Mouse (Mus musculus) olfactory bulb, adult 2 months (tissue): ENCODE data around the gene Tpcn2. TPM values are rescaled to one million over a fixed set of nuclear protein-coding genes. Genes with fewer than 3 reads are reported as not detected.

ENCODE experiments used
- H3K27ac ChIP-seq: fragments of 200-500 bp; 2 replicates; pipeline ENCODE4 v1.5.1; 2012; ENCODE audit warnings: low read depth, low read length; ENCODE audit not compliant: insufficient read depth
- H3K4me1 ChIP-seq: fragments of 200-500 bp; 2 replicates; pipeline ENCODE4 v1.6.1; 2012; ENCODE audit warnings: low read length; ENCODE audit not compliant: control insufficient read depth, insufficient read depth
- H3K4me3 ChIP-seq: fragments of 200-500 bp; 2 replicates; pipeline ENCODE4 v1.5.1; 2012; ENCODE audit warnings: mild to moderate bottlenecking, low read depth, low read length, moderate library complexity; ENCODE audit not compliant: insufficient read depth
- CTCF ChIP-seq: fragments of 200-500 bp; IDR thresholded peaks from 2 replicates; pipeline ENCODE4 v1.5.1; 2012; ENCODE audit warnings: low read depth, mild to moderate bottlenecking, low read length, moderate library complexity; ENCODE audit not compliant: insufficient read depth
- POLR2A ChIP-seq: fragments of 200-500 bp; IDR thresholded peaks from 2 replicates; pipeline ENCODE4 v1.6.1; 2012; ENCODE audit warnings: mild to moderate bottlenecking, low read depth, low read length, moderate library complexity; ENCODE audit not compliant: insufficient read depth
- WGBS: fragments of 180-500 bp; shearing (Covaris S2); methylation state at CpG from one replicate; pipeline ENCODE4 v1.1.7; 2018; 5-methylcytosine and 5-hydroxymethylcytosine counted together
- polyA plus RNA-seq: library from polyadenylated mRNA; stranded (reverse); fragments of >200 nt; gene quantifications from 2 replicates; pipeline ENCODE4 v1.2.4, GENCODE M21; 2012; ENCODE audit warnings: low replicate concordance; ENCODE audit not compliant: missing spikeins, insufficient read depth, insufficient read length

Tpcn2 gene
- polyA plus RNA-seq, 1 experiment: not detected

- WGBS: 87% methylated on average over 1 of the region's 1 CpGs
- H3K4me1 ChIP-seq: peaks cover 1% of the 10 kb centered on the region
- TF ChIP-seq CTCF (no peak), POLR2A (no peak)
- H3K27ac ChIP-seq: no peak overlapping the region
- no peak overlapping the region for H3K4me3 ChIP-seq
Observed at GRCm38 (mm10) chr7:145216591-145216990, 67.2 kb downstream of the Tpcn2 start.

DNA sequence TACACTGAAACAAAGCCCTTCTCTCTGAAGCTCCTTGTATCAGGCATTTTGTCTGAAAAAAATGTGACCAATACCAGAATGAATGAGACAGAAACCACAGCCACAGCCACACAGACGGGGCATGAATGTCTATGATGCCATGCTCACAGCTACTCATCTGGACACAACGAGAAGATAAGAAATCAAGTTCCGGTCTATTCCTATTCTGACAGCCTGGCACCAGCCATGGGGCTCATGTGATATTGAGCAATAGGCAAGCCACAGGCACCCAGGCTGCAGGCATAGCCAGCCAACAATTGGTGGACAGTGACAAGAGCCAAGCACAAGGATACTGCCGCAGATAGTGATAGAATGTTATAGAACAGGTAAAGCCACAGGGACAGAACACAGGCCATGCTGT is 68.3 kb downstream of the Tpcn2 start:
- TF ChIP-seq CTCF (no peak), POLR2A (no peak)
- no peak overlapping the region for H3K4me3 ChIP-seq
- WGBS: 88% methylated on average over 4 of the region's 4 CpGs
- peaks cover 4% of the 10 kb centered on the region for H3K4me1 ChIP-seq
- no peak overlapping the region for H3K27ac ChIP-seq

- H3K27ac ChIP-seq: no peak overlapping the region
- H3K4me3 ChIP-seq: no peak overlapping the region
- 48% methylated on average over 14 of the region's 14 CpGs for WGBS
- H3K4me1 ChIP-seq: peaks cover 4% of the 10 kb centered on the region
- no peak for TF ChIP-seq POLR2A
- TF ChIP-seq CTCF: no peak
Observed at GRCm38 (mm10) chr7:145211680-145212659, 71.8 kb downstream of the Tpcn2 start.

- Histone ChIP-seq H3K4me3 (no peak overlapping the region), H3K27ac (no peak overlapping the region), H3K4me1 (peaks cover 16% of the 10 kb centered on the region)
- 95% methylated on average over 4 of the region's 4 CpGs for WGBS
- TF ChIP-seq POLR2A (no peak), CTCF (no peak)
Observed at GRCm38 (mm10) chr7:145210477-145211070, 73.2 kb downstream of the Tpcn2 start.

DNA sequence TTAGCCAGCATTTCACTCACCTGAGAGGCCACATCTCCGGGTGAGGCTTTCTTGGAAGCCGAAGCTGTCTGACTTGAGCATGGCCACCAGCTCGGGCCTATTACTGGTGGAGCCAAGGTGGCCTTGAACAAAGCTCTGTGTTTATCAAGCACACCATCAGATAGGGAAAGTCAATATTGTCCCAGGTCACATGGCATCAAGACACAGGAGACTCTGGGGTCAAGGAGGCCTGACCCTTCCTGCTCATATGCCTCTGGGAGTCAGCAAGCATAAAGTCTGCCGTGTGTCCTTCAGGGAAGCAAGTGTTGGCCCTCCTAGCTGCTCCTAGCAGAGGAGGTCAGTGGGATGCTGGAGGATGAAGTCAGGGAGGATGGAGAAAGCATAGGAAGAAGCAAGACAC is 75.8 kb downstream of the Tpcn2 start, which contains the start of gene 1810010D01Rik:
1810010D01Rik (minus strand) TSS at position 114 of the 400 bp plus-strand sequence.
- 95% methylated on average over 4 of the region's 4 CpGs for WGBS
- Histone ChIP-seq H3K4me3 (no peak within 1 kb of the TSS), H3K4me1 (peaks cover 17% of the 10 kb centered on the region), H3K27ac (no peak within 1 kb of the TSS)
- TF ChIP-seq CTCF: no peak
- TF ChIP-seq POLR2A: no peak

- Histone ChIP-seq H3K4me1 (peaks cover 17% of the 10 kb centered on the region), H3K4me3 (no peak overlapping the region), H3K27ac (peak overlapping the region; percentile 10)
- no peak for TF ChIP-seq CTCF
- 78% methylated on average over 6 of the region's 6 CpGs for WGBS
Observed at GRCm38 (mm10) chr7:145206801-145207200, 77.0 kb downstream of the Tpcn2 start.

DNA sequence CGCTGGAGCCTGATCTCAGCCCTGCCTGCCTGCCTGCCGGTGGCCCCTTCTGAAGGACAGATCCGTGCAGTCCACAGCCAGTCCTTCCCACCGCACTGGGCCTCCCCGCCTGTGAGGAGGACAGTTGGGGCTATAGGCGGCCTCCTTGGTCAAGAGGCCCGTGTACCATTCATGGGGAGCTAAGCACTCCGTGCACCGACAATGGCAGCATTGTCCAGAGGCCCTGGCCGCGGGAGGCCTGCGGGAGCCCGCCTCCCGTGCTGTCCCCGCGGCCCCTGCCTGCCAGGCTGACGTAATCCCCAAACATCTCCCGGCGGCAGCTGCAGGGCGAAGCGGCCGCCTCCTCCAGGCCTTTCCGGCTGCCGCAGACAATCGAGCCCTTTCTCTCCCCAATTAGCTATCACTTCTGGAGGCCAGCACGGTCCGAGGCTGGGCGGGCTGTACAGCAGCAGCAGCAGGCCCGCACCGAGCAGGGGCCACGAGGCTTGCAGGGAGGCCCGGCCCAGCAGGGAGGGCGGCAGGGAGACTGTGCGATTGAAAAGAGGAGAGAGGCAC is 77.7 kb downstream of the Tpcn2 start:
- Histone ChIP-seq H3K4me1 (peaks cover 13% of the 10 kb centered on the region), H3K27ac (peak overlapping the region; percentile 10), H3K4me3 (peak overlapping the region; percentile 11; the same call in 1 of the 2 replicates)
- 12% methylated on average over 34 of the region's 34 CpGs for WGBS
- no peak for TF ChIP-seq CTCF
- 0 out of 2 replicates have a peak, but pooled peaks have one; percentile 7 for TF ChIP-seq POLR2A

- Histone ChIP-seq H3K4me3 (no peak overlapping the region), H3K27ac (0 out of 2 replicates have a peak overlapping the region, but pooled peaks have one; percentile 10), H3K4me1 (peaks cover 13% of the 10 kb centered on the region)
- 93% methylated on average over 4 of the region's 4 CpGs for WGBS
- TF ChIP-seq CTCF (no peak), POLR2A (no peak)
Observed at GRCm38 (mm10) chr7:145205363-145205902, 78.4 kb downstream of the Tpcn2 start.

DNA sequence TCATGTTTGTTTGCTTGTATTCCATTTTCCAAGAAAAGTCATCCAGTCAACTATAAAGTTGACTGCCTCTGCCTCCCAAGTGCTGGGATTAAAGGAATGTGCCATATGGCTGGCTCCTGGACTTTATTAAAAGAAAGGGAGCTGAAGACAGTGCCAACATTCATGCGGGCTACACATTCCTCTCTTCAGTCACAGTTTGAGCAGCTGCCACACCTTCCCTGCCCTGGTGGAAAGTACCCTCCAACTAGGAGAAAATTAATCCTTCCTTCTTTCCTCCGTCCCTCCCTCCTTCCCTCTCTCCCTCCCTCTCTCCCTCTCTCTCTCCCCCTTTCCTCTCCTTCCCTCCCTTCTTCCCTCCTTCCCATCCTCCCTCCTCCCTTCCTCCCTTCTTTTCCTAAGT is 84.1 kb downstream of the Tpcn2 start:
- TF ChIP-seq POLR2A: no peak
- no peak for TF ChIP-seq CTCF
- no peak overlapping the region for H3K4me3 ChIP-seq
- peaks cover 27% of the 10 kb centered on the region for H3K4me1 ChIP-seq
- WGBS: 56% methylated on average over 2 of the region's 2 CpGs
- H3K27ac ChIP-seq: no peak overlapping the region
